ENCODE assay signal across 8 mouse cellular contexts in the genomic region with DNA sequence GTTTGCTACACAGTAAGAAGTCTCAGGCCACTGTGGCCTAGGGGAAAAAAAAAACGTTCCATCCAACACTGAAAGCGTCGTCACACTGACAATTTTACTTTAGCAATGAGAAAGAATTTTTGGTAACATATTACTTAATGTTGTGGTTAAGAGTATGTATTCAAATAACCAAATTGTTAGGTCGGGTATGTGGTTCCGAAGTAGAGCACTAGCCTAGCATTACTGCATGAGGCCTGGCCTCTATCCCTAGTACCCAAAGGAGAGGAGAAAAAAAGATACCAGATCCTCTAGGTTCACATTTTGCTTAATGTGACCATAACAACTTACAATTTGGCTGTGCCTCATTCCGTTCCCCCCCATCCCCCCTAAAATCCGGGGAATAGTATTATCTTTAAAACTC. TPM values are rescaled to one million over a fixed set of nuclear protein-coding genes. Genes with fewer than 3 reads are reported as not detected.
A peak's percentile ranks its signal among the peaks of the same experiment; 100 is the strongest.
DNase-seq lines count a peak whose midpoint lies in the region; ATAC-seq and TF ChIP-seq lines count a peak whose summit lies in the region.

No protein-coding gene starts in this region.

- TF ChIP-seq CTCF in left cerebral cortex, adult 2 months (IDR thresholded peaks at IDR 0.05): no peak
- no peak for TF ChIP-seq CTCF in bone marrow macrophage, adult 2 months (IDR thresholded peaks at IDR 0.05; ENCODE audit: low read depth, low read length)
- no peak for TF ChIP-seq CTCF in stomach, postnatal 0 days (IDR thresholded peaks at IDR 0.05; ENCODE audit: low read depth)

- H3K9ac ChIP-seq in heart, embryonic 14.5 days (ENCODE audit: low read length): peak overlapping the region; percentile 95
- H3K9ac ChIP-seq in liver, embryonic 16.5 days (ENCODE audit: low read depth, low read length): peak overlapping the region; percentile 85
- H3K9ac ChIP-seq in stomach, postnatal 0 days (ENCODE audit: low read length): peak overlapping the region; percentile 92

- no peak for ATAC-seq in heart, embryonic 14.5 days (ENCODE audit: insufficient number of reproducible peaks, insufficient read depth, low FRiP score, low read depth)
- no peak for ATAC-seq in liver, embryonic 16.5 days (ENCODE audit: low read depth)
- no peak for ATAC-seq in stomach, postnatal 0 days (ENCODE audit: low FRiP score, low TSS enrichment)

- 0 out of 2 replicates have a peak, but pooled peaks cover 4% of the 10 kb centered on the region for H3K4me1 ChIP-seq in bone marrow macrophage, adult 2 months (ENCODE audit: control insufficient read depth, insufficient read depth, low read length)
- peaks cover 0 to 5% of the 10 kb centered on the region in 2 experiments; a peak in 2 of 4 replicates for H3K4me1 ChIP-seq in heart, embryonic 14.5 days (ENCODE audit: control insufficient read depth in 2 of 2, insufficient read depth in 2 of 2, low read length in 2 of 2)
- peaks cover 2% of the 10 kb centered on the region; the same call in 1 of the 2 replicates for H3K4me1 ChIP-seq in liver, embryonic 16.5 days (ENCODE audit: control insufficient read depth, low read depth, low read length)
- H3K4me1 ChIP-seq in stomach, postnatal 0 days (replicated peaks; ENCODE audit: control insufficient read depth, insufficient read depth): no peaks in the 10 kb centered on the region; the same call in 1 of the 2 replicates

- 15% methylated on average over 7 of the region's 7 CpGs for WGBS in heart, embryonic 14.5 days
- WGBS in liver, embryonic 16.5 days (ENCODE audit: insufficient replicate concordance): 14% methylated on average over 7 of the region's 7 CpGs
- 15% methylated on average over 7 of the region's 7 CpGs for WGBS in stomach, postnatal 0 days

- no peaks in the 10 kb centered on the region for H3K9me3 ChIP-seq in heart, embryonic 14.5 days (ENCODE audit: control insufficient read depth, low read length)
- H3K9me3 ChIP-seq in liver, embryonic 16.5 days (replicated peaks; ENCODE audit: control insufficient read depth, low read length): no peaks in the 10 kb centered on the region
- H3K9me3 ChIP-seq in stomach, postnatal 0 days (ENCODE audit: control insufficient read depth, low read length): no peaks in the 10 kb centered on the region

- peak overlapping the region; percentile 96 for H3K4me3 ChIP-seq in left cerebral cortex, adult 2 months
- H3K4me3 ChIP-seq in bone marrow macrophage, adult 2 months (ENCODE audit: insufficient read depth, low read length): peak overlapping the region; percentile 66
- H3K4me3 ChIP-seq in heart, embryonic 14.5 days (ENCODE audit: control insufficient read depth in 1 of 2, insufficient read depth in 1 of 2, low read depth in 1 of 2, low read length in 2 of 2): peak overlapping the region; percentile 80 to 99
- H3K4me3 ChIP-seq in liver, embryonic 16.5 days (ENCODE audit: low read depth, low read length): peak overlapping the region; percentile 76
- H3K4me3 ChIP-seq in stomach, postnatal 0 days (ENCODE audit: low read depth, low read length): peak overlapping the region; percentile 90

- no peaks in the 10 kb centered on the region for H3K27me3 ChIP-seq in heart, embryonic 14.5 days (ENCODE audit: control insufficient read depth, insufficient read depth, low read length)
- no peaks in the 10 kb centered on the region for H3K27me3 ChIP-seq in liver, embryonic 16.5 days (ENCODE audit: control insufficient read depth, insufficient read depth, low read depth, low read length)
- no peaks in the 10 kb centered on the region for H3K27me3 ChIP-seq in stomach, postnatal 0 days (ENCODE audit: control insufficient read depth, insufficient read depth, low read length)

- intact Hi-C loops in left cerebral cortex, adult 2 months (cut with DNase I): loop anchor here (2.0 to 10.0 kb wide), 4 partner anchors 102 to 262 kb away; a partner anchor contains a TSS

- no peaks in the 10 kb centered on the region for H3K36me3 ChIP-seq in heart, embryonic 14.5 days (ENCODE audit: control insufficient read depth, insufficient read depth, low read length)
- H3K36me3 ChIP-seq in liver, embryonic 16.5 days (ENCODE audit: control insufficient read depth, insufficient read depth): no peaks in the 10 kb centered on the region
- no peaks in the 10 kb centered on the region for H3K36me3 ChIP-seq in stomach, postnatal 0 days (ENCODE audit: control insufficient read depth, insufficient read depth, low read length)

- H3K4me2 ChIP-seq in heart, embryonic 14.5 days (ENCODE audit: low read length): peak overlapping the region; percentile 79
- H3K4me2 ChIP-seq in liver, embryonic 16.5 days (ENCODE audit: low read depth, low read length): peak overlapping the region; percentile 73
- H3K4me2 ChIP-seq in stomach, postnatal 0 days (replicated peaks; ENCODE audit: low read depth): peak overlapping the region; percentile 64

- no peak for TF ChIP-seq POLR2A in bone marrow macrophage, adult 2 months (IDR thresholded peaks at IDR 0.05; ENCODE audit: borderline replicate concordance, low read depth, low read length)

- DNase-seq in left cerebral cortex, adult 2 months (ENCODE audit: extremely low spot score in 1 of 2, low spot score in 2 of 2): no peak
- DNase-seq in left cerebral cortex, adult 8-10 months (ENCODE audit: low spot score in 2 of 2): no peak
- no peak for DNase-seq in stomach, postnatal 0 days (ENCODE audit: low spot score)
- no peak for DNase-seq in thymus, postnatal 10 days (ENCODE audit: low spot score in 2 of 2)
- DNase-seq in adrenal gland, adult 18-20 months (ENCODE audit: low spot score in 2 of 2): no peak

- H3K27ac ChIP-seq in left cerebral cortex, adult 2 months: peak overlapping the region; percentile 99
- H3K27ac ChIP-seq in bone marrow macrophage, adult 2 months (ENCODE audit: insufficient read depth, low read depth, low read length): peak overlapping the region; percentile 79
- peak overlapping the region; percentile 93 to 99 for H3K27ac ChIP-seq in heart, embryonic 14.5 days (replicated peaks in 1 of 2; ENCODE audit: control insufficient read depth in 1 of 2, insufficient read depth in 1 of 2, low read depth in 2 of 2, low read length in 2 of 2)
- H3K27ac ChIP-seq in liver, embryonic 16.5 days (ENCODE audit: low read length): peak overlapping the region; percentile 68
- H3K27ac ChIP-seq in stomach, postnatal 0 days (replicated peaks): peak overlapping the region; percentile 93

- TF ChIP-seq EP300 in stomach, postnatal 0 days (optimal IDR thresholded peaks at IDR 0.05): no peak

RNA-seq across cellular contexts. Expression of a gene that starts 0.8 kb away (rescaled TPM):
- total RNA-seq in left cerebral cortex, adult 2 months (2021): 10 to 100 TPM; 16.9 to 17.2 TPM
- total RNA-seq in left cerebral cortex, adult 8-10 months (2022): 10 to 100 TPM; 17.9 to 23.9 (median 19.2) TPM
- 5.9 and 6.1 TPM in 2 replicates for polyA plus RNA-seq in bone marrow macrophage, adult 2 months (2012; ENCODE audit: insufficient read depth, insufficient read length, missing spikeins)
- polyA plus RNA-seq in heart, embryonic 14.5 days (2014; fragmentation: Nextera tagmentation; extraction: Ambion mirVana): 10.7 and 11.1 TPM in 2 replicates
- 6.4 and 6.9 TPM in 2 replicates for polyA plus RNA-seq in liver, embryonic 16.5 days (2015; fragmentation: Nextera tagmentation; extraction: Ambion mirVana)
- polyA plus RNA-seq in stomach, postnatal 0 days (2015; fragmentation: Nextera tagmentation; extraction: Ambion mirVana): 6.1 and 6.2 TPM in 2 replicates
- total RNA-seq in adrenal gland, adult 18-20 months (2021): 10 to 100 TPM; 17.9 to 20.5 TPM

RNA-seq across cellular contexts. Expression of a gene that starts 46.0 kb away (rescaled TPM):
- total RNA-seq in left cerebral cortex, adult 2 months (2021): 1 to 10 TPM; 2.6 to 3.3 TPM
- 1 to 10 TPM; 1.3 to 3.6 (median 2.6) TPM for total RNA-seq in left cerebral cortex, adult 8-10 months (2022)
- not detected in 2 replicates for polyA plus RNA-seq in bone marrow macrophage, adult 2 months (2012; ENCODE audit: insufficient read depth, insufficient read length, missing spikeins)
- polyA plus RNA-seq in heart, embryonic 14.5 days (2014; fragmentation: Nextera tagmentation; extraction: Ambion mirVana): 0.49 and 0.55 TPM in 2 replicates
- not detected in 2 replicates for polyA plus RNA-seq in liver, embryonic 16.5 days (2015; fragmentation: Nextera tagmentation; extraction: Ambion mirVana)
- 0.18 and 0.48 TPM in 2 replicates for polyA plus RNA-seq in stomach, postnatal 0 days (2015; fragmentation: Nextera tagmentation; extraction: Ambion mirVana)
- under 1 TPM; 0.20 to 0.32 TPM for total RNA-seq in adrenal gland, adult 18-20 months (2021)

RNA-seq across cellular contexts. Expression of a gene that starts 46.1 kb away (rescaled TPM):
- 10 to 100 TPM; 76.4 to 77.1 TPM for total RNA-seq in left cerebral cortex, adult 2 months (2021)
- 10 to 100 TPM; 59.6 to 62.9 (median 61.6) TPM for total RNA-seq in left cerebral cortex, adult 8-10 months (2022)
- not detected in 2 replicates for polyA plus RNA-seq in bone marrow macrophage, adult 2 months (2012; ENCODE audit: insufficient read depth, insufficient read length, missing spikeins)
- polyA plus RNA-seq in heart, embryonic 14.5 days (2014; fragmentation: Nextera tagmentation; extraction: Ambion mirVana): 2.4 and 3.0 TPM in 2 replicates
- 0.02 TPM in 2 replicates for polyA plus RNA-seq in liver, embryonic 16.5 days (2015; fragmentation: Nextera tagmentation; extraction: Ambion mirVana)
- 0.75 and 1.2 TPM in 2 replicates for polyA plus RNA-seq in stomach, postnatal 0 days (2015; fragmentation: Nextera tagmentation; extraction: Ambion mirVana)
- total RNA-seq in adrenal gland, adult 18-20 months (2021): 1 to 10 TPM; 2.4 to 3.9 TPM
